Mouse (Mus musculus) monocyte, adult 2 months (primary cell): Measurements from ENCODE around the gene 9130204L05Rik.

Experiments used
- DNase-seq, 2 experiments: peaks; one replicate each; pipeline ENCODE4 v3.0.0; 2022; ENCODE audit warnings: low spot score in 2 of 2, low read depth in 1 of 2

9130204L05Rik gene

DNA sequence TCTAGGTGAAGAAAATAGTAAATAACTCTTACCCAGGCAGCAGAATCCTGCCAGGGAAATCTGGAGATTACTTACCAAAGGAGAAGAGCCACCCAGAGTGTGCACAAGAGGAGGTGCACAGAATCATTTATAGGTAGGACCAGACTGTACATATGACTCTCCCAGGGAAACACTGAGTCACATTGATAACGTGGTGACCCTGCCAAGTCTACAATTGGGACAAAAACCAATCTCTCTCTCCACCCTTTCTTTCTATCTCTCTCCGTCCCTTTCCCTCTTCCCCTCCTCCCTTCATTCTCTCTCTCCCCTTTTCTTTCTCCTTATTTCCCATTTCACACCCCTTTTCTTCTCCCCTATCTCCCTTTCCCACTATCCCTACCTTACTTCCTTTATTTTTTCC, at the start of gene 9130204L05Rik:
9130204L05Rik (minus strand) TSS at position 101 of the 400 bp plus-strand sequence.
- DNase-seq = no peak

DNA sequence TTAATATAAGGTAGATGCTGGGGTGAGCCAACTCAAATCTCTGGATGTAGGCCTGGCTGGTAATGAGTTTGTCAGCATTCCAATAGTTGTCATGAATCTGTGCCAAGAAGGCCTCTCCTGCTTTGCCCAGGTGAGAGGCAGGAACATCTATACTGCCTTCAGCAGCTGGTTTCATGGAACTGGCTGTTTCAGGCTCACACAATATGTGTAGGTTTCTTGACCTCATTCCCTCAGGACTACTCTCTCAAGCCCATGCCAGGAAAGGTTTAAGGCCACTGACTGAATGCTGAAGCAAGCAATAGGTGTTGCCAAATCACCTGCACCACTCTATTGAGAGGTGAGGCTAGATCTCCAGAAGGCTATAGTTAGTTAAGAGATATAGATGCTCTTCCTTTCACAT, 18.1 kb upstream of the 9130204L05Rik start:
- DNase-seq = no peak

DNA sequence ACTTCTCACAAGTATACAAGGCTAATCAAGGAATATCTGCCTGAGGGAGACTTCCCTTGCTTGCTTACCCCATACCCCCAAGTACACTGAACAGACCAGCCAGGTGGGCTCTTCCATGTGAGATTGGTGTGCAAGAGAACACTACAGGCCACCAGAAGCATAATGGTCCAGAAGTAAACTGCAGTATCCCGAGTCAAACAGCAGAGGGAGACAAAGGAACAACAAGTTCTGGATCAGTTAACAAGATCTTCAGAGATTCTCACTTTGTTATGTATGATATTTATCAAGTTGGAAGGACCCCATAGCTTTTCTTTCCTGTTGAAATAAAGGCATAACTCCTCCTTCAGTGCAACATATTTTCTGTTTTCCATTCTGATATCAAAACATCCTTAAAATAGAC, 31.4 kb downstream of the 9130204L05Rik start:
- no peak for DNase-seq

DNA sequence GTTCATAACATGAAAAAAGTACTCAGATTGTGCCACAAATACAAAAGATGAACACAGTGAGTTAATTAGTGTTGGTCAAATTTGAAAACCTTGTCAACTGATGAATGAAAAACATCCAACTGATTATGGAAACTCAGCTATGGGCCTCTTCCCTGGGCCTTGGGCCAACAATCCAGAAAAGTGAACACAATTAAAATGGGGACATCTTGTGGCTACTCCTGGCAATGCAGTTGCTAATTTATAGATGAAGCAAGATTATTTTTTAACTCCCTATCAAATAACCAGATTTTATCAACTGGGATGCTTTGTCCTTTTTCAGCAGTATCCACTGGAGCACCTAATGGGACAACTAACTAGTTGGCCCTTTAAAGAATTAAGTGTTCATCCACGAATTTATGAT, 37.9 kb downstream of the 9130204L05Rik start:
- no peak for DNase-seq
